Mouse (Mus musculus) erythroblast, embryonic 14.5 days (primary cell): ENCODE measurements around the gene Timm22. TPM values are rescaled to one million over a fixed set of nuclear protein-coding genes. Genes with fewer than 3 reads are reported as not detected.

Source experiments
- H3K27me3 ChIP-seq: 2 replicates; pipeline ENCODE4 v1.6.1; 2012; ENCODE audit warnings: inconsistent platforms; ENCODE audit not compliant: control insufficient read depth
- H3K36me3 ChIP-seq: 2 replicates; pipeline ENCODE4 v1.6.1; 2012; ENCODE audit warnings: mild to moderate bottlenecking, inconsistent platforms; ENCODE audit not compliant: control insufficient read depth
- H3K4me1 ChIP-seq: 2 replicates; pipeline ENCODE4 v1.6.1; 2012; ENCODE audit warnings: inconsistent platforms; ENCODE audit not compliant: control insufficient read depth
- H3K4me3 ChIP-seq: replicated peaks from 2 replicates; pipeline ENCODE3; 2012; ENCODE audit warnings: moderate library complexity, mild to moderate bottlenecking, inconsistent platforms
- H3K9me3 ChIP-seq: 2 replicates; pipeline ENCODE4 v1.6.1; 2012; ENCODE audit warnings: low read length, inconsistent platforms, mixed read lengths; ENCODE audit not compliant: control insufficient read depth
- GATA1 ChIP-seq: IDR thresholded peaks from 2 replicates; pipeline ENCODE4 v1.6.1; 2012; ENCODE audit warnings: low read length, inconsistent platforms, mixed read lengths
- TAL1 ChIP-seq: IDR thresholded peaks from 3 replicates; pipeline ENCODE4 v1.6.1; 2012; ENCODE audit warnings: low read length, inconsistent platforms, mixed read lengths
- polyA plus RNA-seq: library from polyadenylated mRNA; stranded (reverse); fragments of >175 nt; gene quantifications from 2 replicates; pipeline ENCODE4 v1.2.3, GENCODE M21; 2012

The Timm22 gene
- polyA plus RNA-seq, 1 experiment = 0.77 TPM

DNA sequence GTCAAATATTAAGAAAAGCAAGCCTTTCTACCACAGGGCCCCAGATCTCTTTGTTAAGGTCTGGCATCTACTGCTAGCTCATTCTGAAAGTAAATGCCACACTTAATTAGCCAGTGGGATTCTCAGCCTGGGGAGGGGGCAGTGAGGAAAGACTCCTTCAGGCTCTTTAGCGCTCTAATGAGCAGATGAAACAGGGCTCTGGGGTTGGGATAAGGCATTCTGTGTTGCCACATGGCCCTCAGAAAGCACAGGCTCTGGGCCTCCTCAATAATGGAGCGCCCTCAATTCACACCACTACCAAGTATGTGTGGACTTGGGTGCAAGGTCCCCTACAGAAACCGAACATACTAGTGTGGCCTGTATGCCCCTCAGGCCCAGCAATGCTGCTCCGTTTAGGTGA lies 21.7 kb upstream of the Timm22 start:
- no peaks in the 10 kb centered on the region for H3K9me3 ChIP-seq
- H3K27me3 ChIP-seq = no peaks in the 10 kb centered on the region
- no peaks in the 10 kb centered on the region for H3K36me3 ChIP-seq
- no peaks in the 10 kb centered on the region for H3K4me1 ChIP-seq
- H3K4me3 ChIP-seq = no peak overlapping the region
- no peak for TF ChIP-seq GATA1
- TF ChIP-seq TAL1 = no peak

DNA sequence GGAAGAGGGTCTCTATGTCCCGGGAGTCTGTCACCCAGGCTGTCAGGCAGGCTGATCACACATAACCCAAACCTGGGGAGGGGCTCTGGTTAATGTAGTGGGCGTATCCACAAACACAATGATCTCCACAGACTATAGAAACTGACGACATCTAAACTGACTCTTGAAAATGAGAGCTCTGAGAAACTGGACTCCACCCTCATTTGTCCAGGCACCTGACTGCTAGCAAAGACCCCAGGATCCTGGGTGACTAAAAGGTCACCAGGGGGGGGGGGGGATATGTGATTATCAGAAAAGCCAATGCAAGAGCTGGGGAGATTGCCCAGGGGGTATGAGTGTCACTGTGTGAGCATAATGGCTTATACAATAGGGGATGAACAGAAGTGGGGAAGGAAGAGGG lies 21.0 kb upstream of the Timm22 start:
- no peaks in the 10 kb centered on the region for H3K36me3 ChIP-seq
- H3K9me3 ChIP-seq = no peaks in the 10 kb centered on the region
- H3K4me1 ChIP-seq = no peaks in the 10 kb centered on the region
- no peak overlapping the region for H3K4me3 ChIP-seq
- TF ChIP-seq GATA1 (no peak), TAL1 (no peak)
- H3K27me3 ChIP-seq = no peaks in the 10 kb centered on the region

DNA sequence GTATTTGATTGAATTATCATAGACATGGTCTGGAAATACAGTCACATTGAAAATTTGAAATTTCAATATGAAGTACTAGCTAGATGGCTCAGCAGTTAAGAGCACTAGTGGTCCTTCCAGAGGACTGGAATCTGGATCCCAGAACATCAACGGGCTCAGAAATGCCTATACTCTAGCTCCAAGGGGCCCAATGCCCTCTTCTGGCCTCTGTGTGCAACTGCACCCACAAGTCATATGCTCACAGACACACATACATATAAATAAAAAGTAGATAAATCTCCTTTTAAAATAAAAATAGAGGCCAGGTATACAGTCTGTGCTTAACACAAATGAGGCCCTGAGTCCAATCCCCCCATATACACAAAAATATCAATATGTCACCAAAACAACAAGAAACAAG lies 19.7 kb upstream of the Timm22 start:
- no peak overlapping the region for H3K4me3 ChIP-seq
- H3K27me3 ChIP-seq = no peaks in the 10 kb centered on the region
- H3K4me1 ChIP-seq = no peaks in the 10 kb centered on the region
- no peaks in the 10 kb centered on the region for H3K9me3 ChIP-seq
- TF ChIP-seq TAL1 = no peak
- TF ChIP-seq GATA1 = no peak
- H3K36me3 ChIP-seq = no peaks in the 10 kb centered on the region

DNA sequence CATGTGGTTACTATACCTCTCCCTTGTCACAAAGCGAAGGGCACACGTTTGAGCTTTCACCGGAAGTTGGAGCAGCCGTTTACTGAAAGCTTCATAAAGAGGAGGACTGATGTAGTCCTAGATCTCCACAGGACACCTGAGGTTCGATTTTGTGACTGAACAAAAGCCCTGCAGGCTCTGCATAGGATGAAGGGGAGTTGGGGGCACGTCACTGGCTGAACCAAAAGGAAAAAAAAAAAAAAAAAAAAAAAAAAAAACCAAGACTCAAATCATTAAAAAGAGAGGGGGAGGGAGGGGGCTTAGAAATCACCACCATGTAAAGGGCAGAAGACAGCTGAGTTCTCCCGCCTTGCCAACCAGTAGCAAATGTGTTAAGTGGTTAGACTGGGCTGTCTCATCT lies 18.0 kb upstream of the Timm22 start:
- no peak overlapping the region for H3K4me3 ChIP-seq
- no peaks in the 10 kb centered on the region for H3K36me3 ChIP-seq
- no peaks in the 10 kb centered on the region for H3K9me3 ChIP-seq
- H3K4me1 ChIP-seq = no peaks in the 10 kb centered on the region
- no peaks in the 10 kb centered on the region for H3K27me3 ChIP-seq
- TF ChIP-seq GATA1 = no peak
- no peak for TF ChIP-seq TAL1

DNA sequence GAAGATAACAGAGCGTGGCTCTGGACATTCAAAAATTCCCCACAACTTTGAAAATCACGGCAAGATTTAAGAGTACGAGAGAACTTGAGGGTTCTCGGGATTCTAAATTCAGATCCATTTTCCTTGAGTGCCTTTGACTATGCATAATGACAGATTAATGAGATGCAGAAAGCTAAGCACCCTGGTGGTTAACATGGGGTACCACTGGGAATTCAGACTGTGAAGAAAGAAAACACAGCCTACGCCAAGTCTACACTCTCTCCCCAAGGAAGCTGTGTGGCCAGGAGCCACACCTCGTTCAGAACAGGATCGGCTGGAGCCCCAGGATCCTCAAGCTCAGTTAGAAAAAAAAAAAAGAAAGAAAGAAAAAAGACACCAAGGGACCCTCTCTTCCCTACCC lies 14.2 kb upstream of the Timm22 start:
- Histone ChIP-seq H3K4me3 (no peak overlapping the region), H3K27me3 (peaks cover 19% of the 10 kb centered on the region), H3K4me1 (peaks cover under 1% of the 10 kb centered on the region), H3K36me3 (no peaks in the 10 kb centered on the region), H3K9me3 (no peaks in the 10 kb centered on the region)
- TF ChIP-seq TAL1 = no peak
- no peak for TF ChIP-seq GATA1

DNA sequence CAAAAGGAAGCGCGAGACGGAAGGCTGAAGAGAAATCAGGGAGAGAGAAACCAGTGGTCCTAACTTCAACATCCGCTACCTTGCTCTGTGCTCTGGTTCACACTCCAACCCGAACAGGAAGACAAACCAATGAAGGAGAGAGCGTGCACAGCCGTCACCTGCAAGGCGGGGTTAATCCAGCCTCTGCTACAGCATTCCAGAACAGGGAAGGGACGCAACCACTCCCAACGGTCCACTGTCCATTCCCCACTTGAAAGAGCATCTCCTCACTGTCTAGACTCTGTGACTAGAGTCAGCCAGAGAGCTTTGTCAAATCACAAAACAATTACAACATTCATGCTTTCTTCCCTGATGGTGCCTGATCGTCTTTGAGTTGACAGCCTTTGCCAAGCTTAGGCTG lies 13.8 kb upstream of the Timm22 start:
- no peak overlapping the region for H3K4me3 ChIP-seq
- no peaks in the 10 kb centered on the region for H3K36me3 ChIP-seq
- H3K27me3 ChIP-seq = peaks cover 23% of the 10 kb centered on the region
- no peaks in the 10 kb centered on the region for H3K9me3 ChIP-seq
- peaks cover 5% of the 10 kb centered on the region for H3K4me1 ChIP-seq
- no peak for TF ChIP-seq TAL1
- TF ChIP-seq GATA1 = no peak

DNA sequence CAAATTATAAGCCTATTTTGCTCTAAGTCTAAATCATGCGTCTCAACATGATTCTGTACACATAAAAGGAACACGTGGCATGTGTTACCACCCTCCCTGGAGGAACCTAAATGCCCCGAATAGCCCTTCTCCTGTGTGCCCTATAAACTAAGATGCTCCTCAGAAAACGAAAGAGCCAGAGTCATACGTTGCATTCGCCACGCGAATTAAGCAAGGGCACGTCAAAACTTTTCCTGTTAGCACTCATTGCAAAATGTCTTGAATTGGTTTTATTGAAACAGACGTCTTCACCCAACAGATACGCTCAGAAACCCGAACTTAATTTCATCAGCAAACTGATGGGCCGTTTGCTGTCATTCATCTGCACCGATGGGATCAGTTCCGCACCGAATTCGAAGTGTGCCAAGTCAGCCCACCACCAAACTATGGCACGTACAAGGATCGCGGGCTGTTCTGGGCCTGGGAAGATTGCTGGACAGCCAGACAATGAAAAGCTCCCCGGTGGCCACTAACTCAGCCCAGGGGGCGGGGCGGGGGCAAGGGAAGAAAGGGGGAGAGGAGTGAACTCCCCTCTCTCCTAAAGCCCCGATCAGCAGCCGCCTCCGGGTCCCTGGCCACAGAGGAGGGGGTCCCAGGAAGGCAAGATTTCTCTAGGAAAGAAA lies 9.0 kb upstream of the Timm22 start:
- TF ChIP-seq GATA1 = no peak
- no peak for TF ChIP-seq TAL1
- H3K36me3 ChIP-seq = no peaks in the 10 kb centered on the region
- H3K9me3 ChIP-seq = no peaks in the 10 kb centered on the region
- peaks cover 60% of the 10 kb centered on the region for H3K27me3 ChIP-seq
- peaks cover 26% of the 10 kb centered on the region for H3K4me1 ChIP-seq
- peak overlapping the region; percentile 67 for H3K4me3 ChIP-seq

DNA sequence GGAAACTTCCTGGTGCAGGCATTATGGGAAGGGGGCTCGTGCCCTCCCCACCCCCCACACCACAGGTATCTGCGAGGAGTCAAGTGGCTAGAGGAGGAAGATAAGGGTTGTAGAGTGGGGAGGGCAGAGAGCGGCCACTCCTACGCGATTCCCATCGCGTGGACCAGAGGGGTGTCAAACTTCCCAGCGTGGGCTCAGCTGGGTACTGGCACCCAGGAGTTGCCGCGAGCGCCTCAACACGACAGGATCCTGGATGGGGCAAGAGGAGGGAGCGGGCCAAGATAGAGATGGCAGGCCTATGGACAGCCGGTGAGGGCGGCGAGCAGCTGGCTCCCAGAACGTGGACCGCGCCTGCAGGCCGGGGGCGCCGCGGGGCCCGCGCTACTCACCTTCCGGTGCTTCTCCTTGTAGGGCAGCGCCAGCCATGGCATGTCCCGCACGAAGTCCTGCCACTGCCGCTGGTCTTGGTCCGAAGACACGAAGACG lies 8.4 kb upstream of the Timm22 start:
- H3K4me3 ChIP-seq = peak overlapping the region; percentile 67
- peaks cover 64% of the 10 kb centered on the region for H3K27me3 ChIP-seq
- TF ChIP-seq TAL1 (no peak), GATA1 (0 out of 2 replicates have a peak, but pooled peaks have one; percentile 25)
- H3K4me1 ChIP-seq = peaks cover 26% of the 10 kb centered on the region
- no peaks in the 10 kb centered on the region for H3K36me3 ChIP-seq
- no peaks in the 10 kb centered on the region for H3K9me3 ChIP-seq

DNA sequence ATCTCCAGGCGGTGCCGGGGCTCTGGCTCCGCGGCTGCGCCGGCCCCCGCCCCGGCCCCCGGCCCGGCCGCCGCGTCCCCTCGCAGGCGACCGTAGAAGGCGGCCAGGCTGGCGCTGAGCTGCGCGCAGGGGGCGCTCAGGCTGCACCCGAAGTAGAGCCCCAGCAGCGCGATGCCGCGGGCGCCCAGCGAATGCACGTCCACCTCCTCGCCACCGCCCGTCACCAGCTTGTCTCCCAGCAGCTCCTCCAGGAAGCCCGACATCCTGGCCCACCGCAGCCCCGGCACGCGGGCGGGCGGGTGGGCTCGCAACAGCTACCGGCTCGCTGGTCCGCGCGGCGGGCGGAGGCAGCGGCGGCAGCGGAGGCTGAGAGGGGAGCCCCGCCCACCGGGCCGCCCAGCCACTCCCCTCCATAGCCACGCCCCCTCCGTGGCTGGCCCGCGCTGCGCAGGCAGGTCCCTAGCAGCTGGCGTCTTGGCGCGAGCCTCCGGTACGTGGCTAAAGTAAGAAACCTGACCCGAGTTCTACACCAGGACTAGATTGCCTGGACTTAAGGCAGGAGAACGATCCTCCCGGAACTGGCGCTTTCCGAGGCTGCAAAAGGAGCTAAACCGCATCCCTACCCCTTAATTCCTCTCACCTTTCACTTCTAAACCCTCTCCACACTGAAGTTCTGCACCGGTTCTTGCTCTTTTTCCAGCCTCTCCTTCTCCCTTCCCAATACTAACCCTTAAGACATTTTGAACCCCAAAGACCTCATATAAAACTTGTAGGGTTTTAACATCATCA lies 7.8 kb upstream of the Timm22 start, which contains the start of gene Nxn:
TSS of gene Nxn (minus strand) at position 343 of the 789 bp plus-strand sequence.
- Histone ChIP-seq H3K27me3 (peaks cover 64% of the 10 kb centered on the region), H3K4me3 (peak within 1 kb of the TSS; percentile 67), H3K36me3 (no peaks in the 10 kb centered on the region), H3K9me3 (no peaks in the 10 kb centered on the region), H3K4me1 (peaks cover 26% of the 10 kb centered on the region)
- TF ChIP-seq TAL1 (no peak), GATA1 (no peak)
